Mouse (Mus musculus): ENCODE measurements around the gene Celsr3. TPM values are rescaled to one million over a fixed set of nuclear protein-coding genes. Genes with fewer than 3 reads are reported as not detected.
A peak's percentile ranks its signal among the peaks of the same experiment; 100 is the strongest.

Celsr3 gene
- polyA plus RNA-seq, 1 experiment from 2014 or later: 0.20 TPM

DNA sequence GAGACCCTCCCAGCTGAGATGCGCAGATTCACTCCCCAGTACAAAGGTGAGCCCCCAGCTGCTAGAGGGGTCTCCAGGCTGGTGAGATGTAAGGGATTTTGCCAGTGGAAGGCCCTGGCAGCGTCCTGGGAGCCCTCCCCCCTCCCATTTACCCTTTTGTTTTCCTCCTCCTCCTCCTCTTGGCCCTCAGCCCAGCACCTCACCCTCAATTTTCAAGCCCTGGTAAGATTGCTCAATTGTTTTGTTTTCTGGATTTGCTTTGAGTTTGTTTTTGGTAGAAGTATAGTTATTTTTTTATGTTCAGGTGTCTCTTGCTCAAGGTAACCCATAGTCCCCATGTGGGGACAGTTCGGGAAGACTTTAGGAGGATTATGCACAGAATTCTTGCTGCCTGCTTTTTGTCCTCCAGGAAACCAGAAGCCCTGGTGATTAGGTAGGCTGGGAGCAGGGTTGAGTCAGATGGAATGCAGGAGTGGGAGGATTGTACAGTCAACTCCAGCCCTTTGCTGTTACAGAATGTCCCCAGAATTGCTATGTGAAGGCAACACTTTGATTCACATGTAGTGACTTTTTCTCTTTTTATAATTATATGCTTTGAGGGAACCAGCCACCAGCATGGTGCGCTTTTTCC lies 29.7 kb upstream of the Celsr3 start:
- WGBS: 85% methylated on average over 4 of the region's 4 CpGs
- peaks cover 26% of the 10 kb centered on the region; the same call in 1 of the 2 replicates for H3K36me3 ChIP-seq (ENCODE audit: control insufficient read depth, insufficient read depth, low read length)

DNA sequence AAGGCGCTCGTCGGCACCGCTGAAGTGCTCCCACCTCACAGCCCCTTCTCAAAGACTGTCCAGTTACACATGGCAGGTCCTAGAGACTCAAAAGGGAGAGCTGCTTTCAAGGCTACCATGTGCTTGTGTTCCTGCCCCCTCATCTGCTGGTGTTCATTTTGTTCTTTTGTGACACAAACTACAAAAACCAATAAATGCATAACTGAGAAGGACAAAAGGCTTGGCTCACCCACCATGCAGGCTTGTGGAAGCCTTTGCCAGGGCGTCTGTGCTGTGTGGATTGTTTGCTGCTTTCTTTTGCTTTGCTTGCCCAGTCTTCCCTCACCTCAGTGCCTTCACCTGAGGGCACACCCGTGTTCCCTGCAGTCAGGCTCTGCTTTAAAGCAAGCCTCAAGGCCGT lies 28.6 kb upstream of the Celsr3 start:
- Histone ChIP-seq H3K27ac (replicated peaks; ENCODE audit: low read depth, low read length) (no peak overlapping the region), H3K36me3 (ENCODE audit: control insufficient read depth, insufficient read depth, low read length) (peaks cover 26% of the 10 kb centered on the region; the same call in 1 of the 2 replicates), H3K4me3 (ENCODE audit: low read depth, low read length) (no peak overlapping the region), H3K4me1 (ENCODE audit: control insufficient read depth, insufficient read depth, low read length) (0 out of 2 replicates have a peak, but pooled peaks cover 4% of the 10 kb centered on the region), H3K9ac (ENCODE audit: low read length) (no peak overlapping the region), H3K9me3 (ENCODE audit: control insufficient read depth, low read length) (no peaks in the 10 kb centered on the region), H3K4me2 (ENCODE audit: low read depth, severe bottlenecking) (no peak overlapping the region), H3K27me3 (ENCODE audit: control insufficient read depth, insufficient read depth, low read length) (no peaks in the 10 kb centered on the region)
- no peak for DNase-seq (ENCODE audit: low spot score)
- ATAC-seq (ENCODE audit: insufficient number of reproducible peaks, low FRiP score, low TSS enrichment, low read depth): no peak
- 88% methylated on average over 7 of the region's 7 CpGs for WGBS

More for the DNA sequence above, 29.7 kb upstream of the Celsr3 start:
- DNase-seq (ENCODE audit: low spot score) (no peak), ATAC-seq (ENCODE audit: insufficient number of reproducible peaks, low FRiP score, low TSS enrichment, low read depth) (no peak)
- no peaks in the 10 kb centered on the region for H3K27me3 ChIP-seq (ENCODE audit: control insufficient read depth, insufficient read depth, low read length)
- H3K4me3 ChIP-seq (ENCODE audit: low read depth, low read length): no peak overlapping the region
- no peak overlapping the region for H3K9ac ChIP-seq (ENCODE audit: low read length)
- H3K27ac ChIP-seq (replicated peaks; ENCODE audit: low read depth, low read length): no peak overlapping the region
- 0 out of 2 replicates have a peak, but pooled peaks cover 4% of the 10 kb centered on the region for H3K4me1 ChIP-seq (ENCODE audit: control insufficient read depth, insufficient read depth, low read length)
- no peaks in the 10 kb centered on the region for H3K9me3 ChIP-seq (ENCODE audit: control insufficient read depth, low read length)
- H3K4me2 ChIP-seq (ENCODE audit: low read depth, severe bottlenecking): no peak overlapping the region

DNA sequence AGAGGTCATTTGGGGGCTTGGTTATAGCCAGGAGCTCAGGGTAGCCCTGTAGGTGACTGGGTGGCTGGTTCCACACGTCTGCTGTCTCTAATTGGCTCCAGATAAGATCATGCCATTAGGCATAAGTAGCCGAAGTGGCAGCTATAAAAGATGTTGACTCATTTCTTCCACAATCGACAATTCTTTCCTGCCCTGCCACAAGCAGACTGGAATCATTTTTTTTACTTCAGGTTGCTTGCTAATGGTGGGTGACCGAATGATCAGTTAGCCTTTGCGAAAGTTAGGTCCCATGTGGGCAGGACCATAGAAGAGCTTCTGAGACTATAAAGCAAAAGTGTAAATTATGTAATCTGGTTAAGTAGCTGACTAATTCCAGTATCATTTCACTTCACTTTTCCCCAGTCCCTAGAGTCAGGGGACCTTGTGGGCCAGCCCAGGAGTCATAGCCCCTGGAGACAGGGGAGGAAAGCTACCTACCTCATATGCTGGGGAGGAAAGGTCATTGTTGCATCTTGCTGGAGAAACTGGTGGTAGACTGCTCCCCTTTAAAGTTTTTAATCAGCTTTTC lies 27.5 kb upstream of the Celsr3 start:
- Histone ChIP-seq H3K4me1 (ENCODE audit: control insufficient read depth, insufficient read depth, low read length) (no peaks in the 10 kb centered on the region), H3K27ac (replicated peaks; ENCODE audit: low read depth, low read length) (no peak overlapping the region), H3K4me3 (ENCODE audit: low read depth, low read length) (no peak overlapping the region), H3K9me3 (ENCODE audit: control insufficient read depth, low read length) (no peaks in the 10 kb centered on the region), H3K9ac (ENCODE audit: low read length) (no peak overlapping the region), H3K36me3 (ENCODE audit: control insufficient read depth, insufficient read depth, low read length) (peaks cover 26% of the 10 kb centered on the region; the same call in 1 of the 2 replicates), H3K27me3 (ENCODE audit: control insufficient read depth, insufficient read depth, low read length) (no peaks in the 10 kb centered on the region), H3K4me2 (ENCODE audit: low read depth, severe bottlenecking) (no peak overlapping the region)
- WGBS: 67% methylated on average over 5 of the region's 5 CpGs
- no peak for ATAC-seq (ENCODE audit: insufficient number of reproducible peaks, low FRiP score, low TSS enrichment, low read depth)
- no peak for DNase-seq (ENCODE audit: low spot score)

DNA sequence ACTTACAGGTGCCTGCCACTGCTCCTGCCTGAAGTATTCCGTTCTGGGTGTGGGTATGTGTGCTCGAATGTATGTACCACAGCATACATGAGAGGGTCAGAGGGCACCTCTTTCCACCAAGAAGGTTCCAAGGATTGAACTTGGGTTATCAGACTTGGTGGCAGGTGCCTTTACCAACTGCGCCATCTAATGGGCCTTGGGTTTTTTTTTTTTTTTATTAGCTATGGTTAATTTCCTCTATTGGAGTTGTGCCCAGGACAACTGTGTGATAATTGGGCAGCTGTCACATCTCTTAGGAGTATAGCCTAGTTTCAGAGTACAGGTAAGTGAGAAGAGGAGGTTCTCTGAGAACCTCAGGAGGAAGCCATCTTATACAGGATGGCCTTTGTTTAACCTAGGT lies 26.6 kb upstream of the Celsr3 start:
- Histone ChIP-seq H3K27ac (replicated peaks; ENCODE audit: low read depth, low read length) (no peak overlapping the region), H3K9ac (ENCODE audit: low read length) (no peak overlapping the region), H3K27me3 (ENCODE audit: control insufficient read depth, insufficient read depth, low read length) (no peaks in the 10 kb centered on the region), H3K4me2 (ENCODE audit: low read depth, severe bottlenecking) (no peak overlapping the region), H3K36me3 (ENCODE audit: control insufficient read depth, insufficient read depth, low read length) (peaks cover 26% of the 10 kb centered on the region; the same call in 1 of the 2 replicates), H3K4me1 (ENCODE audit: control insufficient read depth, insufficient read depth, low read length) (no peaks in the 10 kb centered on the region), H3K4me3 (ENCODE audit: low read depth, low read length) (no peak overlapping the region), H3K9me3 (ENCODE audit: control insufficient read depth, low read length) (no peaks in the 10 kb centered on the region)
- DNase-seq (ENCODE audit: low spot score) (no peak), ATAC-seq (ENCODE audit: insufficient number of reproducible peaks, low FRiP score, low TSS enrichment, low read depth) (no peak)
- WGBS: 92% methylated on average over 3 of the region's 3 CpGs

DNA sequence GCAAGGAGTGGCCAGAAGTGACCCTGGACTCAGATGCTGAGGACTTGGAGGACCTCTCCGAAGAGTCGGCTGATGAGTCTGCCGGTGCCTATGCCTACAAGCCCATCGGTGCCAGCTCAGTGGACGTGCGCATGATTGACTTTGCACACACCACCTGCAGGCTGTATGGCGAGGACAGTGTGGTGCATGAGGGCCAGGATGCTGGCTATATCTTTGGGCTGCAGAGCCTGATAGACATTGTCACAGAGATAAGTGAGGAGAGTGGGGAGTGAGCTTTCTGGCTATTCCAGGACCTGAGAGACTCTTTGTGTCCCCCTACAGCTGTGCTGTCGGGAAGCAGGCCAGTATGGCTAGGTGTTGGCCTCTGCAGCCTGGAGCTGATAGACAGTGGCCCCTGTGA lies 20.4 kb upstream of the Celsr3 start:
- Histone ChIP-seq H3K27me3 (ENCODE audit: control insufficient read depth, insufficient read depth, low read length) (no peaks in the 10 kb centered on the region), H3K4me3 (ENCODE audit: low read depth, low read length) (no peak overlapping the region), H3K4me2 (ENCODE audit: low read depth, severe bottlenecking) (no peak overlapping the region), H3K36me3 (ENCODE audit: control insufficient read depth, insufficient read depth, low read length) (peaks cover 12% of the 10 kb centered on the region), H3K4me1 (ENCODE audit: control insufficient read depth, insufficient read depth, low read length) (no peaks in the 10 kb centered on the region), H3K9me3 (ENCODE audit: control insufficient read depth, low read length) (no peaks in the 10 kb centered on the region), H3K9ac (ENCODE audit: low read length) (no peak overlapping the region), H3K27ac (replicated peaks; ENCODE audit: low read depth, low read length) (no peak overlapping the region)
- DNase-seq (ENCODE audit: low spot score): no peak
- no peak for ATAC-seq (ENCODE audit: insufficient number of reproducible peaks, low FRiP score, low TSS enrichment, low read depth)
- 93% methylated on average over 8 of the region's 8 CpGs for WGBS

DNA sequence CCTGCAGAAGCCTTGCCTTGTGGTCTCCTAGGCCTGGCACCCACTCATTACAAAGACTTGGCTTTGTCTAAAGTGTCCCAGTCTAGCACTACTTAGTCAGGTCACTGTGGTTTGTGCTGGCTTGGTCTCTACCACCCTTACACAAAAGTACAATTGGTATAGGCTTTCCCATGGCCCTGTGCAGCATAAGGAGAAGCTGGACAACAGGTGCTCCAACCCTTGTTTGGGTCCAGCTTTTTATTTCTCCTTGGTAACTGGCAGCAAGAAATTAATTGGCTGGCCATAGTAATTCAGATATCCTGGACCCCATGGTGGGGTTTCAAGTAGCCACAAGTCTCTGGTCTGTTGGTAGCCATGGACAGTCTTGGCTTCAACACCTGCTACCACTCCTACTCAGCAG lies 19.7 kb upstream of the Celsr3 start:
- H3K4me1 ChIP-seq (ENCODE audit: control insufficient read depth, insufficient read depth, low read length): no peaks in the 10 kb centered on the region
- ATAC-seq (ENCODE audit: insufficient number of reproducible peaks, low FRiP score, low TSS enrichment, low read depth) (no peak), DNase-seq (ENCODE audit: low spot score) (no peak)
- H3K9me3 ChIP-seq (ENCODE audit: control insufficient read depth, low read length): no peaks in the 10 kb centered on the region
- no peak overlapping the region for H3K9ac ChIP-seq (ENCODE audit: low read length)
- H3K4me3 ChIP-seq (ENCODE audit: low read depth, low read length): no peak overlapping the region
- no peak overlapping the region for H3K27ac ChIP-seq (replicated peaks; ENCODE audit: low read depth, low read length)
- H3K4me2 ChIP-seq (ENCODE audit: low read depth, severe bottlenecking): no peak overlapping the region
- H3K36me3 ChIP-seq (ENCODE audit: control insufficient read depth, insufficient read depth, low read length): peaks cover 12% of the 10 kb centered on the region
- no peaks in the 10 kb centered on the region for H3K27me3 ChIP-seq (ENCODE audit: control insufficient read depth, insufficient read depth, low read length)

DNA sequence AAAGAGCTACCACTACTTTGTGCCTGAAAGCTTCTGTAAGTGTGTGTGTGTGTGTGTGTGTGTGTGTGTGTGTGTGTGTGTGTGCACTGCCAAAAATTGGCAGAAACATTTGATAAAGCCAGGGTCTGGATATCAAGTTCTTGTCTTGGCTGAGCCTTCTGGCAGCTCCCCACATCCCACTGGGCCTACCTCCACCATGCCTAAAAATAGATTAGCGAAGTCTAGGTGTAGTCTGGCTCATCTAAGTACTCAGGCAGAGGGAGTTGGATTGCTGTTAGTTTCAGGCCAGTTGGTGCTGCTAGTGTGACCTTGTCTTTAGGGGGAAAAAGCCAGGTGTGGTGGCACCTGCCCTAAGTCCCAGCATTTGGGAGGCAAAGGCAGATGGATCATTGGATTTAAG lies 19.3 kb upstream of the Celsr3 start:
- no peak for DNase-seq (ENCODE audit: low spot score)
- Histone ChIP-seq H3K36me3 (ENCODE audit: control insufficient read depth, insufficient read depth, low read length) (peaks cover 12% of the 10 kb centered on the region), H3K4me1 (ENCODE audit: control insufficient read depth, insufficient read depth, low read length) (no peaks in the 10 kb centered on the region), H3K27ac (replicated peaks; ENCODE audit: low read depth, low read length) (no peak overlapping the region), H3K9ac (ENCODE audit: low read length) (no peak overlapping the region), H3K4me2 (ENCODE audit: low read depth, severe bottlenecking) (no peak overlapping the region), H3K4me3 (ENCODE audit: low read depth, low read length) (no peak overlapping the region), H3K9me3 (ENCODE audit: control insufficient read depth, low read length) (no peaks in the 10 kb centered on the region), H3K27me3 (ENCODE audit: control insufficient read depth, insufficient read depth, low read length) (no peaks in the 10 kb centered on the region)
- no peak for ATAC-seq (ENCODE audit: insufficient number of reproducible peaks, low FRiP score, low TSS enrichment, low read depth)
- 95% methylated on average over 1 of the region's 1 CpGs for WGBS

DNA sequence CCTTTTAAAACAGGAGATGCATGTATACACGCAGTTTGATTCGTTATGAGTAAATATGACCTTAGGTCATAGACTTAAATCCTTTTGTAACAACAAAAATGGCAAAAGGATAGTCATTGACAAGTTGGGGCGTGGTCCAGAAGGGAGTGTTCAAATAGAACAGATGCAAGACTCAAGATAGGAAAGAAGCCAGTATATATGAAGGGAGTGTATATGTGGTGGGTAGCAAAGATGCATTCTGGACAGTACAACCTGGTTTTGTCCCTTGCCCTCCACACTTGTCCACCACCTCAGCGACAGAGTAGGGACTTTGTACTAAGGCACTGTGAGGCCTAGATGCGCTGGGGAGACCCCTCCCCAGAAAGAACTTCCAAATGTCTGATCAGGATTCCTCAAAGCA lies 18.4 kb upstream of the Celsr3 start:
- Histone ChIP-seq H3K27ac (replicated peaks; ENCODE audit: low read depth, low read length) (no peak overlapping the region), H3K27me3 (ENCODE audit: control insufficient read depth, insufficient read depth, low read length) (no peaks in the 10 kb centered on the region), H3K36me3 (ENCODE audit: control insufficient read depth, insufficient read depth, low read length) (peaks cover 14% of the 10 kb centered on the region), H3K4me3 (ENCODE audit: low read depth, low read length) (no peak overlapping the region), H3K9ac (ENCODE audit: low read length) (no peak overlapping the region), H3K4me1 (ENCODE audit: control insufficient read depth, insufficient read depth, low read length) (no peaks in the 10 kb centered on the region), H3K9me3 (ENCODE audit: control insufficient read depth, low read length) (no peaks in the 10 kb centered on the region), H3K4me2 (ENCODE audit: low read depth, severe bottlenecking) (no peak overlapping the region; the same call in 1 of the 2 replicates)
- ATAC-seq (ENCODE audit: insufficient number of reproducible peaks, low FRiP score, low TSS enrichment, low read depth) (peak; percentile 33; the same call in 1 of the 2 replicates), DNase-seq (ENCODE audit: low spot score) (peak; percentile 39)
- 80% methylated on average over 5 of the region's 5 CpGs for WGBS
